Mouse (Mus musculus) CH12.LX (cell line): ENCODE results near the gene Med10. TPM values are rescaled to one million over a fixed set of nuclear protein-coding genes. Genes with fewer than 3 reads are reported as not detected.

Source experiments
- DNase-seq: peaks from one replicate; pipeline ENCODE4 v3.0.0-alpha.2; 2013; ENCODE audit errors: extremely low read depth
- H3K27ac ChIP-seq: 2 replicates; pipeline ENCODE4 v1.5.1; 2012; ENCODE audit warnings: low read depth, mild to moderate bottlenecking, control low read depth, moderate library complexity; ENCODE audit not compliant: insufficient read depth
- H3K27me3 ChIP-seq: replicated peaks from 2 replicates; pipeline ENCODE3; 2012; ENCODE audit warnings: inconsistent platforms
- H3K36me3 ChIP-seq, 2 experiments: replicated peaks in 1 of 2; 2 replicates each; pipeline versions ENCODE3 to v1.6.1; 2012; ENCODE audit warnings: inconsistent platforms in 1 of 2, low read length in 1 of 2, mild to moderate bottlenecking in 1 of 2, mixed read lengths in 1 of 2, moderate library complexity in 1 of 2; ENCODE audit not compliant: control insufficient read depth in 1 of 2, insufficient read depth in 1 of 2
- H3K4me1 ChIP-seq, 2 experiments: 2 replicates each; pipeline ENCODE4 v1.6.1; 2012; ENCODE audit warnings: inconsistent platforms in 1 of 2, moderate library complexity in 1 of 2; ENCODE audit not compliant: insufficient read depth in 2 of 2, control insufficient read depth in 1 of 2
- H3K4me2 ChIP-seq: 2 replicates; pipeline ENCODE4 v1.6.1; 2012; ENCODE audit warnings: low read depth, mild to moderate bottlenecking, control low read depth; ENCODE audit not compliant: poor library complexity, insufficient read depth, severe bottlenecking
- H3K4me3 ChIP-seq, 3 experiments: fragments of 150-350 bp in 1 of 3; sonication (generic) in 1 of 3; replicated peaks in 1 of 3; 2 replicates each; pipeline versions ENCODE3 to v1.5.1; 2011 to 2012; ENCODE audit warnings: low read depth in 2 of 3, low read length in 2 of 3, mild to moderate bottlenecking in 2 of 3, moderate library complexity in 2 of 3, control low read depth in 1 of 3, improper control_type of control experiment in 1 of 3, inconsistent platforms in 1 of 3, mixed read lengths in 1 of 3; ENCODE audit not compliant: poor library complexity in 1 of 3
- H3K79me2 ChIP-seq: replicated peaks from 2 replicates; pipeline ENCODE4 v1.6.1; 2012; ENCODE audit warnings: mild to moderate bottlenecking, moderate library complexity; ENCODE audit not compliant: control insufficient read depth, poor library complexity, insufficient read depth, severe bottlenecking; ENCODE audit errors: extremely low read depth
- H3K9ac ChIP-seq: 2 replicates; pipeline ENCODE4 v1.6.1; 2012; ENCODE audit warnings: low read depth, mild to moderate bottlenecking, control low read depth, moderate library complexity; ENCODE audit not compliant: insufficient read depth
- H3K9me3 ChIP-seq: replicated peaks from 2 replicates; pipeline ENCODE3; 2012; ENCODE audit warnings: low read length, inconsistent platforms, mixed read lengths
- BHLHE40 ChIP-seq: IDR thresholded peaks from 2 replicates; pipeline ENCODE4 v1.6.1; 2011; ENCODE audit warnings: mild to moderate bottlenecking, low read depth, low read length, improper control_type of control experiment
- E2F4 ChIP-seq: IDR thresholded peaks from 2 replicates; pipeline ENCODE4 v1.6.1; 2011; ENCODE audit warnings: low read depth, low read length, improper control_type of control experiment; ENCODE audit not compliant: insufficient replicate concordance
- EP300 ChIP-seq: IDR thresholded peaks from 2 replicates; pipeline ENCODE4 v1.6.1; 2011; ENCODE audit warnings: low read length, improper control_type of control experiment
- ETS1 ChIP-seq: conservative IDR thresholded peaks from 2 replicates; pipeline ENCODE4 v1.6.1; 2012; ENCODE audit warnings: low read depth, mild to moderate bottlenecking, inconsistent platforms, low read length, improper control_type of control experiment, moderate library complexity
- GABPA ChIP-seq: IDR thresholded peaks from 2 replicates; pipeline ENCODE4 v1.6.1; 2012; ENCODE audit warnings: low read depth, low read length, improper control_type of control experiment, inconsistent platforms; ENCODE audit not compliant: insufficient replicate concordance
- IRF4 ChIP-seq: IDR thresholded peaks from 2 replicates; pipeline ENCODE4 v1.6.1; 2014; ENCODE audit warnings: low read depth, mild to moderate bottlenecking, inconsistent platforms, low read length, improper control_type of control experiment
- MXI1 ChIP-seq: IDR thresholded peaks from 2 replicates; pipeline ENCODE4 v1.6.1; 2011; ENCODE audit warnings: mild to moderate bottlenecking, low read depth, low read length, improper control_type of control experiment
- NELFE ChIP-seq: IDR thresholded peaks from 2 replicates; pipeline ENCODE4 v1.6.1; 2011; ENCODE audit warnings: low read depth, low read length, improper control_type of control experiment
- NRF1 ChIP-seq: IDR thresholded peaks from 2 replicates; pipeline ENCODE4 v1.6.1; 2014; ENCODE audit warnings: low read depth, mild to moderate bottlenecking, inconsistent platforms, low read length, improper control_type of control experiment, moderate library complexity
- RAD21 ChIP-seq: IDR thresholded peaks from 2 replicates; pipeline ENCODE4 v1.6.1; 2011; ENCODE audit warnings: low read depth, mild to moderate bottlenecking, low read length, improper control_type of control experiment, moderate library complexity
- RCOR1 ChIP-seq: conservative IDR thresholded peaks from 2 replicates; pipeline ENCODE4 v1.6.1; 2012; ENCODE audit warnings: low read depth, mild to moderate bottlenecking, inconsistent platforms, low read length, improper control_type of control experiment
- SIN3A ChIP-seq: IDR thresholded peaks from 2 replicates; pipeline ENCODE4 v1.6.1; 2012; ENCODE audit warnings: low read length, improper control_type of control experiment, inconsistent platforms
- USF1 ChIP-seq: IDR thresholded peaks from 2 replicates; pipeline ENCODE4 v1.6.1; 2014; ENCODE audit warnings: low read depth, mild to moderate bottlenecking, inconsistent platforms, low read length, improper control_type of control experiment
- ZC3H11A ChIP-seq: IDR thresholded peaks from 2 replicates; pipeline ENCODE4 v1.6.1; 2012; ENCODE audit warnings: low read depth, mild to moderate bottlenecking, inconsistent platforms, low read length, improper control_type of control experiment
- ZKSCAN1 ChIP-seq: IDR thresholded peaks from 2 replicates; pipeline ENCODE4 v1.6.1; 2012; ENCODE audit warnings: low read depth, inconsistent platforms, low read length, improper control_type of control experiment, borderline replicate concordance
- dilution Hi-C: fragments of 300-500 bp; cut with MboI; formaldehyde crosslinking; loops from 2 replicates; pipeline ENCODE4 v1.14.3; 2020; ENCODE audit warnings: low sequenced_read_pairs; ENCODE audit not compliant: extremely low pct_unique_long_range_greater_than_20kb, extremely low pct_ligation_motif_present
- in situ Hi-C: fragments of 300-500 bp; cut with MboI; formaldehyde crosslinking; loops from 3 replicates; pipeline ENCODE4 v1.14.3; 2019; ENCODE audit warnings: low sequenced_read_pairs, low pct_ligation_motif_present, low pct_unique_long_range_greater_than_20kb, mixed read lengths
- polyA plus RNA-seq: library from polyadenylated mRNA; unstranded; fragments of >175 nt; gene quantifications from 2 replicates; pipeline ENCODE4 v1.2.1, GENCODE M21; 2012; ENCODE audit warnings: low read depth; ENCODE audit not compliant: insufficient read length
- total RNA-seq, 2 experiments: library from RNA; depleted of rRNA; stranded (reverse); fragments of 300-350 nt in 1 of 2; fragments of >200 nt in 1 of 2; gene quantifications; 2 replicates each; pipeline ENCODE4 v1.2.3; 2012 to 2014

Med10 gene
- total and polyA plus RNA-seq, 3 experiments = 58.6 to 78.7 (median 72.6) TPM

GRCm38 (mm10) chr13:69772358-69772757 is 29.8 kb upstream of the Med10 start:
- in situ Hi-C loops (no loop called here), dilution Hi-C loops (no loop called here)
- Histone ChIP-seq H3K36me3 (no peaks in the 10 kb centered on the region), H3K4me2 (no peak overlapping the region), H3K27me3 (peaks cover 17% of the 10 kb centered on the region), H3K9me3 (peaks cover 9% of the 10 kb centered on the region), H3K4me1 (no peaks in the 10 kb centered on the region), H3K9ac (no peak overlapping the region), H3K27ac (no peak overlapping the region), H3K79me2 (no peaks in the 10 kb centered on the region), H3K4me3 (no peak overlapping the region)
- TF ChIP-seq RCOR1 = no peak
- no peak for TF ChIP-seq ETS1
- no peak for TF ChIP-seq GABPA
- TF ChIP-seq ZKSCAN1 = no peak
- no peak for TF ChIP-seq ZC3H11A
- no peak for TF ChIP-seq E2F4
- no peak for TF ChIP-seq MXI1
- TF ChIP-seq SIN3A = no peak
- no peak for TF ChIP-seq NELFE
- TF ChIP-seq RAD21 = no peak
- no peak for TF ChIP-seq IRF4
- DNase-seq = no peak

- no peaks in the 10 kb centered on the region for H3K4me1 ChIP-seq
- in situ Hi-C loops (no loop called here), dilution Hi-C loops (no loop called here)
- no peak for DNase-seq
- no peak overlapping the region for H3K9ac ChIP-seq
- no peak for TF ChIP-seq E2F4
- TF ChIP-seq EP300 = no peak
- no peak for TF ChIP-seq BHLHE40
- TF ChIP-seq NRF1 = no peak
- TF ChIP-seq SIN3A = no peak
- TF ChIP-seq USF1 = no peak
- H3K27ac ChIP-seq = no peak overlapping the region
- H3K27me3 ChIP-seq = peaks cover 29% of the 10 kb centered on the region
- no peak overlapping the region for H3K4me2 ChIP-seq
- H3K79me2 ChIP-seq = no peaks in the 10 kb centered on the region
- no peaks in the 10 kb centered on the region for H3K36me3 ChIP-seq
- H3K4me3 ChIP-seq = no peak overlapping the region
- H3K9me3 ChIP-seq = no peaks in the 10 kb centered on the region
Measured at GRCm38 (mm10) chr13:69778221-69778620, 24.0 kb upstream of the Med10 start.
